Mouse (Mus musculus) liver, postnatal 0 days (tissue): ENCODE results near the gene Supt6.

Experiments
- CTCF ChIP-seq: sonication (generic); IDR thresholded peaks from 2 replicates; pipeline ENCODE4 v1.5.1; 2016; ENCODE audit warnings: antibody characterized with exemption, low read depth
- EP300 ChIP-seq: IDR thresholded peaks from 2 replicates; pipeline ENCODE4 v1.6.1; 2016; ENCODE audit warnings: antibody characterized with exemption, low read depth, mild to moderate bottlenecking

DNA sequence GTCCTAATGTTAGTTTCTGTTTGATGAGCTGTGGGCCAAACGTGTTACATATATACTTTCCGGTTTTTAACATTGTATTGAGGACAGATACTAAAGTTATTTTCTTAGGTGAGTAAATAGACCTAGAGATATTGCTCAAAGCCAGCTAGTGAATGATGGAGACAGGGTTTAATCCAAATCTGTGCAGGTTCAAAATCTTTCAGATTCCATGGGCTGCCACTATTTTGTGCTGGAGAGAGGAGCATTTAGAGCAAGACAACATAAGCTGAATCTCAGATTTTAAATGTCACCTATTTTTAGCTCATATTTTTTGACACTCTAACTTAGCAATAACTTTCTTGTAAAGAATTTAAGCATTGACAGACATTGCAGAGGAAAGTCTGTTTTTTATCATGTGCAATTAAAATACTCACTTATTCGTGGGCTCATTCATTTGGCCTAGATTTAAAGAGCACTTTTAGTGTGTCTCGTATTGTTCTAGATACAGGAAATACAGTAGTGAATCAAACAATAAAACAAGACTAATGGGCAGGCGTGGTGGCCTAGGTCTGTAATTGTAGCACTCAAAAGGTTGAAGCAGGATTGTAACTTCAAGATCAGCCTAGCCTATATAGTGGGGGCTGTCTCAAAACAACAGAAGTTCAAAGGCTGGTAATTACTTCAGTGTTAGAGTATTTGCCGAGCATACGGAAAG, 678 bp upstream of the Supt6 start:
- TF ChIP-seq EP300 (no peak), CTCF (no peak)
